Mouse (Mus musculus) heart, adult 9 months (tissue): ENCODE data around the gene Kbtbd8.

Experiments used
- DNase-seq, 2 experiments: peaks; one replicate each; pipeline ENCODE4 v3.0.0; 2022; ENCODE audit warnings: low spot score in 2 of 2

Gene Kbtbd8

DNA sequence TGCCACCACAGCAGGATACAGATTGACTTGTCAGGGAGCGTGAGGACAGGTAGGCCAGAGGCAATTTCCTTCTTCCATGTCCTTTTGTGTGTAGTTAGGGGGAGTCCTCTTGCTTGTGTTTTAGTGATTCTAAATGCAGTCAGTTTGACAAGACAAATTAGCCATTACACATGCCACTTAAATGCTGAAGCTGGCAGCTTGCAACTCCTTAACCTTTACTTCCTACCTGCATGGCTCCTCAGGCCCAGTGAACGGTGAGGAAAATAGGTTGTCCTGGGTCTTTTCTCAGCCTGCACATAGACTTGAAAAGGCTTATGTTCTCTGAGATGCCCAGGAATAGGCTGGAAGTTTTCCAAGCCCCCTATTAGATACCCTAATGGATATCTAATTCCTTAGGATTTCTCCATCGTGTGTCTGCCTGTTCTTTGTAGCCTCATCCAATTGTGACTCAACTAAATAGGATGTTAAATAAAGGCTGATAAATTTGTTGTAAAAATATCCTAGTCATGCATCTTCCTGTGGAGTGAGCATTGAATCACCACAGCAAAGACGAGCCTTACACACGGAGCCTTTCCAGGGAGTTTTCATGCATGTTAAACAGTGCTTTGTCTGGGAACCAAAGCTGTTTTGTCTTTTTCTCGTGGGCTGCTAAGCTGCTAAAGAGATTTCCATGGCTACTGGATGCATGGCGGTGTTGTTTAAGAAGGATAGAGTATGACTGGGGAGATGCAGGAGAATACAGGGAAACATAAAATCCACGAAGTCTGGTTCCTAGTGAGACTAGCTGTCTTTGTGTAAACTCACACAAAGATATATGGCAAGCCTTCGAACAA, 57.5 kb downstream of the Kbtbd8 start:
- DNase-seq, result no peak
